Mouse (Mus musculus): ENCODE data around the gene Tmem170. TPM values are rescaled to one million over a fixed set of nuclear protein-coding genes. Genes with fewer than 3 reads are reported as not detected.

The Tmem170 gene
- 1.8 TPM for polyA plus RNA-seq (2017; shearing (Covaris generic))

DNA sequence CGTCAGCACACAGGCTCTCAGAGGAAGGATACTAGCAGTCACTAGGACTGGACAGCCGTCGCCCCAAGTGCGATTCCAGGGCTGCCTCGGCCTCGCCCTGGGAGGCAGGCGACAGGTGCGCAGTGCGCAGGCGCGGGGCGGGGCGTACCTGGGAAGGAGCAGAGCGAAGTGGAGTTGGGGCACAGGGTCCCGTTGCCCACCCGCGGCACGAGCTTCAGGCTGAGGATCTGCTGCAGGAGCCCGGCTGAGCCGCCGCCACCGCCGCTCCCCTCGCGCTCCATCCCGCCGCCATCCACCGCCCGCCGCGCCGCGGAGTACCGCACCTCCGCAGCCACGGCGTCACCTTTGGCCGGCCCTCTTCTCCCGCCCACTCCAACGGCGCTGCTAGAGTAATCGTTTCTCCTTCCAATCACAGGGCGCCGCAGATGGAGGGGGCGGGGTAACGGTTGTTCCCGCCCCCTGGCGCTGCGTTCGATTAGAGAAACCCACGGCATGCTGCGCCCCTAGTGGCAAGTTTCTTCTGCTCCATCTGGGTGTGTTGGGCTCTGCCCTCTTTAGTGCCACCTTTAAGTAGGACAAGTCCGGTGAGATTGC lies at the start of gene Tmem170:
Gene Tmem170, minus strand, starts transcription at position 396 of the 594 bp plus-strand sequence.

GRCm38 (mm10) chr8:111909621-111910450 lies 33.3 kb upstream of the Tmem170 start, which contains the start of gene Chst5:
Gene Chst5, minus strand, starts transcription at chr8:111910447.

GRCm38 (mm10) chr8:111853861-111854501 lies 22.6 kb downstream of the Tmem170 start, which contains the start of gene Cfdp1:
Gene Cfdp1, minus strand, starts transcription at chr8:111854291.

Other genes starting within 250 kb of the Tmem170 start
- 1.9 TPM for gene Ldhd, start 246.4 kb downstream of the Tmem170 start, polyA plus RNA-seq (2017; shearing (Covaris generic))
- 24.0 TPM for gene Zfp1, start 233.3 kb downstream of the Tmem170 start, polyA plus RNA-seq (2017; shearing (Covaris generic))
- not detected for gene Ctrb1, start 185.7 kb downstream of the Tmem170 start, polyA plus RNA-seq (2017; shearing (Covaris generic))
- 0.30 TPM for gene Bcar1, start 132.9 kb downstream of the Tmem170 start, polyA plus RNA-seq (2017; shearing (Covaris generic))
- 70.0 TPM for gene Cfdp1, start 22.5 kb downstream of the Tmem170 start, polyA plus RNA-seq (2017; shearing (Covaris generic))
- not detected for gene Chst5, start 33.7 kb upstream of the Tmem170 start, polyA plus RNA-seq (2017; shearing (Covaris generic))
- gene Tmem231, start 57.1 kb upstream of the Tmem170 start, polyA plus RNA-seq (2017; shearing (Covaris generic)): 0.36 TPM
- 281 TPM for gene Gabarapl2, start 64.0 kb upstream of the Tmem170 start, polyA plus RNA-seq (2017; shearing (Covaris generic))
- gene Adat1, start 115.6 kb upstream of the Tmem170 start, polyA plus RNA-seq (2017; shearing (Covaris generic)): 4.4 TPM
- 73.2 TPM for gene Kars, start 134.6 kb upstream of the Tmem170 start, polyA plus RNA-seq (2017; shearing (Covaris generic))
- gene Terf2ip, start 134.6 kb upstream of the Tmem170 start, polyA plus RNA-seq (2017; shearing (Covaris generic)): 27.0 TPM
- 1.6 TPM for gene Gm6793, start 138.3 kb upstream of the Tmem170 start, polyA plus RNA-seq (2017; shearing (Covaris generic))